Mouse (Mus musculus): Measurements from ENCODE around the gene Eif2ak4. TPM values are rescaled to one million over a fixed set of nuclear protein-coding genes. Genes with fewer than 3 reads are reported as not detected.

Gene Eif2ak4
- total and polyA plus RNA-seq, 3 experiments: 16.1 to 22.3 (median 18.1) TPM

GRCm38 (mm10) chr2:118523163-118523730 lies 134.8 kb downstream of the Eif2ak4 start:
- Histone ChIP-seq H3K4me2 (ENCODE audit: insufficient read depth, low read depth, poor library complexity, severe bottlenecking) (no peak overlapping the region), H3K4me3 (replicated peaks in 1 of 3; ENCODE audit: low read depth in 2 of 3, low read length in 2 of 3, poor library complexity in 1 of 3) (no peak overlapping the region), H3K27me3 (replicated peaks) (no peaks in the 10 kb centered on the region), H3K36me3 (replicated peaks in 1 of 2; ENCODE audit: control insufficient read depth in 1 of 2, insufficient read depth in 1 of 2, low read length in 1 of 2) (no peaks in the 10 kb centered on the region), H3K4me1 (ENCODE audit: control insufficient read depth in 1 of 2, insufficient read depth in 2 of 2) (peaks cover 20 to 49% of the 10 kb centered on the region in 2 experiments), H3K9ac (ENCODE audit: insufficient read depth, low read depth) (no peak overlapping the region), H3K27ac (ENCODE audit: insufficient read depth, low read depth) (no peak overlapping the region), H3K9me3 (replicated peaks; ENCODE audit: low read length) (peaks cover 4% of the 10 kb centered on the region), H3K79me2 (replicated peaks; ENCODE audit: control insufficient read depth, extremely low read depth, insufficient read depth, poor library complexity, severe bottlenecking) (no peaks in the 10 kb centered on the region)
- TF ChIP-seq PAX5 (IDR thresholded peaks at IDR 0.05; ENCODE audit: low read length) (no peak), TCF12 (IDR thresholded peaks at IDR 0.05; ENCODE audit: low read depth, low read length) (no peak), ZMIZ1 (IDR thresholded peaks at IDR 0.05; ENCODE audit: low read depth, low read length) (no peak), CTCF (conservative IDR thresholded peaks at IDR 0.05 in 1 of 2, IDR thresholded peaks at IDR 0.05 in 1 of 2; ENCODE audit: low read depth in 2 of 2, low read length in 2 of 2) (no peak), IRF4 (IDR thresholded peaks at IDR 0.05; ENCODE audit: low read depth, low read length) (no peak), EP300 (IDR thresholded peaks at IDR 0.05; ENCODE audit: low read length) (no peak), ZKSCAN1 (IDR thresholded peaks at IDR 0.05; ENCODE audit: borderline replicate concordance, low read depth, low read length) (no peak), CHD1 (IDR thresholded peaks at IDR 0.05; ENCODE audit: low read depth, low read length) (no peak), RCOR1 (conservative IDR thresholded peaks at IDR 0.05; ENCODE audit: low read depth, low read length) (no peak), POLR2AphosphoS2 (IDR thresholded peaks at IDR 0.05; ENCODE audit: low read depth, low read length) (no peak), JUN (IDR thresholded peaks at IDR 0.05; ENCODE audit: insufficient read depth, low read depth, low read length) (no peak), HCFC1 (IDR thresholded peaks at IDR 0.05; ENCODE audit: low read depth, low read length) (no peak), UBTF (IDR thresholded peaks at IDR 0.05; ENCODE audit: low read depth, low read length) (no peak), NELFE (IDR thresholded peaks at IDR 0.05; ENCODE audit: low read depth, low read length) (no peak), SIN3A (IDR thresholded peaks at IDR 0.05; ENCODE audit: low read length) (no peak), CHD2 (IDR thresholded peaks at IDR 0.05; ENCODE audit: low read length) (no peak), MXI1 (IDR thresholded peaks at IDR 0.05; ENCODE audit: low read depth, low read length) (no peak)
- dilution Hi-C loops (cut with MboI; ENCODE audit: extremely low pct_ligation_motif_present, extremely low pct_unique_long_range_greater_than_20kb, low sequenced_read_pairs) (no loop called here), in situ Hi-C loops (cut with MboI; ENCODE audit: low pct_ligation_motif_present, low pct_unique_long_range_greater_than_20kb, low sequenced_read_pairs) (no loop called here)
- no peak for DNase-seq (ENCODE audit: extremely low read depth)

GRCm38 (mm10) chr2:118524811-118525210 lies 136.4 kb downstream of the Eif2ak4 start:
- no peak for DNase-seq (ENCODE audit: extremely low read depth)
- Histone ChIP-seq H3K4me3 (replicated peaks in 1 of 3; ENCODE audit: low read depth in 2 of 3, low read length in 2 of 3, poor library complexity in 1 of 3) (no peak overlapping the region), H3K79me2 (replicated peaks; ENCODE audit: control insufficient read depth, extremely low read depth, insufficient read depth, poor library complexity, severe bottlenecking) (no peaks in the 10 kb centered on the region), H3K4me2 (ENCODE audit: insufficient read depth, low read depth, poor library complexity, severe bottlenecking) (no peak overlapping the region), H3K4me1 (ENCODE audit: control insufficient read depth in 1 of 2, insufficient read depth in 2 of 2) (peaks cover 17 to 45% of the 10 kb centered on the region in 2 experiments), H3K9me3 (replicated peaks; ENCODE audit: low read length) (peaks cover 4% of the 10 kb centered on the region), H3K27me3 (replicated peaks) (no peaks in the 10 kb centered on the region), H3K9ac (ENCODE audit: insufficient read depth, low read depth) (no peak overlapping the region), H3K27ac (ENCODE audit: insufficient read depth, low read depth) (no peak overlapping the region), H3K36me3 (replicated peaks in 1 of 2; ENCODE audit: control insufficient read depth in 1 of 2, insufficient read depth in 1 of 2, low read length in 1 of 2) (no peaks in the 10 kb centered on the region)
- in situ Hi-C loops (cut with MboI; ENCODE audit: low pct_ligation_motif_present, low pct_unique_long_range_greater_than_20kb, low sequenced_read_pairs): no loop called here
- TF ChIP-seq HCFC1 (IDR thresholded peaks at IDR 0.05; ENCODE audit: low read depth, low read length) (no peak), MAZ (IDR thresholded peaks at IDR 0.05; ENCODE audit: low read depth, low read length) (no peak), MYC (IDR thresholded peaks at IDR 0.05; ENCODE audit: low read depth, low read length) (no peak), MXI1 (IDR thresholded peaks at IDR 0.05; ENCODE audit: low read depth, low read length) (no peak), JUND (conservative IDR thresholded peaks at IDR 0.05; ENCODE audit: low read depth, low read length) (no peak), POLR2AphosphoS2 (IDR thresholded peaks at IDR 0.05; ENCODE audit: low read depth, low read length) (no peak), ZNF384 (IDR thresholded peaks at IDR 0.05; ENCODE audit: low read depth, low read length) (no peak)
- dilution Hi-C loops (cut with MboI; ENCODE audit: extremely low pct_ligation_motif_present, extremely low pct_unique_long_range_greater_than_20kb, low sequenced_read_pairs): no loop called here

Other genes starting within 250 kb of the Eif2ak4 start
- 0.17 and 0.38 TPM in 2 replicates for gene Fsip1, start 131.7 kb upstream of the Eif2ak4 start, total RNA-seq (2012; rRNA removed)
- 0.14 and 0.47 TPM in 2 replicates for gene Fsip1, start 131.7 kb upstream of the Eif2ak4 start, total RNA-seq (2014; rRNA removed)
- 0.38 and 0.49 TPM in 2 replicates for gene Fsip1, start 131.7 kb upstream of the Eif2ak4 start, polyA plus RNA-seq (2012; ENCODE audit: insufficient read length, low read depth)
- not detected in 2 replicates for gene Gpr176, start 15.2 kb upstream of the Eif2ak4 start, total RNA-seq (2012; rRNA removed)
- not detected in 2 replicates for gene Gpr176, start 15.2 kb upstream of the Eif2ak4 start, total RNA-seq (2014; rRNA removed)
- not detected in 2 replicates for gene Gpr176, start 15.2 kb upstream of the Eif2ak4 start, polyA plus RNA-seq (2012; ENCODE audit: insufficient read length, low read depth)
- gene Srp14, start 91.1 kb downstream of the Eif2ak4 start, total RNA-seq (2012; rRNA removed): 139 and 172 TPM in 2 replicates
- 215 and 224 TPM in 2 replicates for gene Srp14, start 91.1 kb downstream of the Eif2ak4 start, total RNA-seq (2014; rRNA removed)
- 151 and 160 TPM in 2 replicates for gene Srp14, start 91.1 kb downstream of the Eif2ak4 start, polyA plus RNA-seq (2012; ENCODE audit: insufficient read length, low read depth)
- 3.4 and 5.6 TPM in 2 replicates for gene Bmf, start 161.1 kb downstream of the Eif2ak4 start, total RNA-seq (2012; rRNA removed)
- 2.6 and 2.8 TPM in 2 replicates for gene Bmf, start 161.1 kb downstream of the Eif2ak4 start, total RNA-seq (2014; rRNA removed)
- gene Bmf, start 161.1 kb downstream of the Eif2ak4 start, polyA plus RNA-seq (2012; ENCODE audit: insufficient read length, low read depth): 1.1 and 1.4 TPM in 2 replicates
- gene Bub1b, start 209.6 kb downstream of the Eif2ak4 start, total RNA-seq (2012; rRNA removed): 91.5 and 98.3 TPM in 2 replicates
- 113 and 118 TPM in 2 replicates for gene Bub1b, start 209.6 kb downstream of the Eif2ak4 start, total RNA-seq (2014; rRNA removed)
- gene Bub1b, start 209.6 kb downstream of the Eif2ak4 start, polyA plus RNA-seq (2012; ENCODE audit: insufficient read length, low read depth): 99.3 and 113 TPM in 2 replicates